Mouse (Mus musculus): ENCODE data around the gene Myocos.

DNA sequence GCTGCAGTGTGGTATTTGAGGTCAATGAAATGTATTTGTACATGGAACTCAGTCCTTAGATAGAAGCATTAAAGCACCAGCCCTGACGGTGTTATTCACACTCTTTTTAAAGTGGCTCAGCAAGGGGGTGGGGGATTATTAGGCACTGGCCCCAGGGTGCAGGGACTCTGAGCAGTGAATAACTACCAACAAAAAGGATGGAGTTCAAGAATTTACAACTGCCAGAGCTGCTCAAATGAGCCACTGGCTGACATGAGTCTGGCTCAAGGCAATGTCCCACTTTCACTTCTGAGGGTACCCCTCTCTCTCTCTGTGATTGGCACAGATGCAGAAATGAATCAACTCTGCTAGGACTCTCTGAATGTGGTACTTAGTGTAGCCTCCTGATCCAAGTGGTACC lies 49.9 kb downstream of the Myocos start:
- TF ChIP-seq CTCF (IDR thresholded peaks at IDR 0.05) (no peak), EP300 (IDR thresholded peaks at IDR 0.05) (no peak)
